Mouse (Mus musculus) heart, embryonic 13.5 days (tissue): ENCODE data around the gene Dcst2. TPM values are rescaled to one million over a fixed set of nuclear protein-coding genes. Genes with fewer than 3 reads are reported as not detected.

Experiments used
- ATAC-seq: fragments of 200-750 bp; cut with Nextera tagmentation; 2 replicates; pipeline ENCODE4 v1.8.0; 2017; ENCODE audit warnings: moderate TSS enrichment; ENCODE audit not compliant: insufficient number of reproducible peaks, low FRiP score, low TSS enrichment; ENCODE audit errors: extremely low read depth
- H3K27ac ChIP-seq: fragments of 300-500 bp; sonication (generic); replicated peaks from 2 replicates; pipeline ENCODE4 v1.5.1; 2015; ENCODE audit warnings: moderate library complexity, mild to moderate bottlenecking, inconsistent platforms
- H3K27me3 ChIP-seq: fragments of 300-500 bp; sonication (generic); replicated peaks from 2 replicates; pipeline ENCODE4 v1.6.1; 2015; ENCODE audit warnings: mild to moderate bottlenecking, inconsistent platforms
- H3K36me3 ChIP-seq: fragments of 300-500 bp; sonication (generic); 2 replicates; pipeline ENCODE4 v1.6.1; 2015; ENCODE audit warnings: mild to moderate bottlenecking, inconsistent platforms
- H3K4me1 ChIP-seq: fragments of 300-500 bp; sonication (generic); 2 replicates; pipeline ENCODE4 v1.6.1; 2015; ENCODE audit warnings: inconsistent platforms
- H3K4me2 ChIP-seq: fragments of 300-500 bp; sonication (generic); 2 replicates; pipeline ENCODE4 v1.6.1; 2015; ENCODE audit warnings: inconsistent platforms, mild to moderate bottlenecking, moderate library complexity
- H3K4me3 ChIP-seq: fragments of 300-500 bp; sonication (generic); 2 replicates; pipeline ENCODE4 v1.5.1; 2015; ENCODE audit warnings: moderate library complexity, mild to moderate bottlenecking, inconsistent platforms
- H3K9ac ChIP-seq: fragments of 300-500 bp; sonication (generic); 2 replicates; pipeline ENCODE4 v1.6.1; 2015; ENCODE audit warnings: inconsistent platforms, mild to moderate bottlenecking, moderate library complexity
- H3K9me3 ChIP-seq: fragments of 300-500 bp; sonication (generic); 2 replicates; pipeline ENCODE4 v1.6.1; 2016; ENCODE audit warnings: inconsistent platforms
- WGBS: fragments of 180-500 bp; shearing (Covaris S2); methylation state at CpG from one replicate; pipeline ENCODE4 v1.1.7; 2015; ENCODE audit warnings: mixed read lengths; 5-methylcytosine and 5-hydroxymethylcytosine counted together
- polyA plus RNA-seq: library from polyadenylated mRNA; unstranded; fragments of >200 nt; fragmentation: Nextera tagmentation; extraction: Ambion mirVana; gene quantifications from 2 replicates; pipeline ENCODE4 v1.2.1, GENCODE M21; 2015

Gene Dcst2
- polyA plus RNA-seq, 1 experiment from 2014 or later, result not detected

DNA sequence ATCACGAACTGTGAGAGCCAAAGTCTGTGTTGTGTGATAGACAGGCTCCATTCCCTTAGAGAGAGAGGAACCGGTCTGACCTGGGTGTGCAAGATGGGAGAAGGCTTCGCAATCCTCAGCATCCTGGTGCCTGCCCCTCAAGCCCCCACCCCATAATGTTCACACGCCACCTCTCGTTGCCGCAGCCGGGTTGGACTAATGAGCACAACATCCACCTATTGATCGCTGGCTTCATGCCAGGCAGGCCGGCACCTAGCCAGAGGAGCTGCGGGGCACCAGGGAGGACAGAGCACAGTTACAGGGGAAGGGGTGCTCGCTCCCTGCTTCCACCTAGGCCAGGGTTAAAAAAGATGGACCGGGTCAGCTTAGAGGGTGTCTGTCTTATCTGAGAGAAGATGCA is 29.3 kb upstream of the Dcst2 start:
- H3K27me3 ChIP-seq, result peaks cover 37% of the 10 kb centered on the region
- peaks cover 40% of the 10 kb centered on the region for H3K4me1 ChIP-seq
- H3K4me2 ChIP-seq, result no peak overlapping the region
- no peak for ATAC-seq
- no peaks in the 10 kb centered on the region for H3K9me3 ChIP-seq
- no peak overlapping the region for H3K4me3 ChIP-seq
- 53% methylated on average over 12 of the region's 12 CpGs for WGBS
- no peak overlapping the region for H3K9ac ChIP-seq
- H3K27ac ChIP-seq, result no peak overlapping the region
- peaks cover 26% of the 10 kb centered on the region for H3K36me3 ChIP-seq

DNA sequence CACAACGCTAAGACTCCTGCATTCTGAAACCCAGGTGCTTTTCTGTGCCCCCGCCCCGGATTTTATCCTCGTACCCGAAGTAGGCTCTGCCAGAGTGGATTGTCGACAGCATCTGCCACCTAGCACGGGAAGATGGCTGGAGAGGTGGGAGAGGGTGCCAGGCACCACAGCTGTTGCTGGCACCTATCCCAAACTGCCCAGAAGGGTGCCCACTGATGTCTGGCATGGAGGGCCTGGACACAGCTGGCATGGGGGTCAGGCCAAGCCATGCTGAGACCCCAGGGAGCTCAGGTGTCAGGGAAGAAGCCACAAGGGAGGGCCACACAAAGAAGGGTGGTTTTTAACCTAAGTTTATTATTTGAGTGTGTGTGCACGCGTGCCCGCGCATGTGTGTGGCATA is 28.7 kb upstream of the Dcst2 start:
- Histone ChIP-seq H3K27me3 (peaks cover 32% of the 10 kb centered on the region), H3K27ac (no peak overlapping the region), H3K9ac (no peak overlapping the region), H3K4me1 (peaks cover 41% of the 10 kb centered on the region), H3K4me3 (no peak overlapping the region), H3K36me3 (peaks cover 26% of the 10 kb centered on the region), H3K4me2 (no peak overlapping the region), H3K9me3 (no peaks in the 10 kb centered on the region)
- ATAC-seq, result no peak
- WGBS, result 69% methylated on average over 11 of the region's 11 CpGs

DNA sequence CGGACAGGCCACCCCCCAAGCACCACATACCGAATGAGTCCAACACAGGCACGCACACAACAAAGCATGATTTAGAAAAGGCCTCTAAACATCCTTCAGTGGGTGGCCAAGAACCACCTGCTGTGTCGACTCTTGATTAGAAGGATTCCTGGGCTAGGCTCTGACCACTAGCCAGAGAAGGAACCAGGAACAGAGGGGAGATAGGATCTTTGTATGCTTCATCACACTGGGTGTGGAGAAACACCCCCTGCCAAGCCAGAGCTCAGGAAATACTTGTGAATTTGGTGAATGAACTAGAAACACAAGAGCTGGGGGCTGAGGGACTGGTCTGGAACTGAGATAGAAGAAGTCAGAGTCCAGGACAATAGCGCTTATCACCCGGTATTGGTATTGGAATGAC is 25.2 kb upstream of the Dcst2 start:
- Histone ChIP-seq H3K27ac (peak overlapping the region; percentile 65), H3K36me3 (peaks cover 28% of the 10 kb centered on the region), H3K4me1 (peaks cover 39% of the 10 kb centered on the region), H3K9ac (peak overlapping the region; percentile 91), H3K4me3 (peak overlapping the region; percentile 77), H3K4me2 (peak overlapping the region; percentile 71), H3K9me3 (no peaks in the 10 kb centered on the region), H3K27me3 (peaks cover 16% of the 10 kb centered on the region; the same call in 1 of the 2 replicates)
- ATAC-seq, result no peak
- WGBS, result 23% methylated on average over 6 of the region's 6 CpGs

DNA sequence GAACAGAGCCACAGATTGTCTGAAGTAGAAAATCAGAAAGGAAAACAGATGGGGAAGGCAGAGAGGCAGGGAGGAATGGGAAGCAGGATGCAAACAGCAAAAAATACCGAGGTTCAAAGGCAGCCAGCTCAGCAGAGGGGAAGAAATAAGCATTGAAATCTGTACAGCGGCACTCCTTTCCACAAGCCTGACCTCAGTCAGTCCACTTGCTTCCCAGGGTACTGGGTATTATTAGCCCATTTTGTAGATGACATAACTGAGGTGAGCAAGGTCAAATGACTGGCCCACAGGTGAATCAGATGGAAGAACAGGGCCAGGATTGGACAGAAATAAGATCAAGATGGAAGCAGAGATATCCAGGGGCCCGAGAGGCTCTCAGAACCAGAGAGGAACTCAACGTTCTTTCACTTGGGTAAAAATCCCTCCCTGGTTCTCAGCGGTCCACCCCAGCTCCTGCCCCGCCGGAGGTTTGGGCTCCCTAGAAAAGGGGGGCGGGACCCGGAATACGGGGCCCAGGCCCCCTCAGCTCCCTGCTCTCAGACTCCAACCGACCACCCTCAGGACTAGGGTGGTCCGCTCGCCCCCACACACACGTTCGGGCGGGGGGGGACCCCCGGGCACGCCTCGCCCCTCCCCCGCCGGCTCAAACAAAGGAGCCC is 24.6 kb upstream of the Dcst2 start:
- H3K9ac ChIP-seq, result peak overlapping the region; percentile 91
- under 1% methylated on average over 21 of the region's 21 CpGs for WGBS
- peak overlapping the region; percentile 65 for H3K27ac ChIP-seq
- ATAC-seq, result no peak
- H3K4me3 ChIP-seq, result peak overlapping the region; percentile 77
- H3K4me1 ChIP-seq, result peaks cover 39% of the 10 kb centered on the region
- H3K27me3 ChIP-seq, result 0 out of 2 replicates have a peak, but pooled peaks cover 15% of the 10 kb centered on the region
- peaks cover 28% of the 10 kb centered on the region for H3K36me3 ChIP-seq
- H3K9me3 ChIP-seq, result no peaks in the 10 kb centered on the region
- peak overlapping the region; percentile 71 for H3K4me2 ChIP-seq

DNA sequence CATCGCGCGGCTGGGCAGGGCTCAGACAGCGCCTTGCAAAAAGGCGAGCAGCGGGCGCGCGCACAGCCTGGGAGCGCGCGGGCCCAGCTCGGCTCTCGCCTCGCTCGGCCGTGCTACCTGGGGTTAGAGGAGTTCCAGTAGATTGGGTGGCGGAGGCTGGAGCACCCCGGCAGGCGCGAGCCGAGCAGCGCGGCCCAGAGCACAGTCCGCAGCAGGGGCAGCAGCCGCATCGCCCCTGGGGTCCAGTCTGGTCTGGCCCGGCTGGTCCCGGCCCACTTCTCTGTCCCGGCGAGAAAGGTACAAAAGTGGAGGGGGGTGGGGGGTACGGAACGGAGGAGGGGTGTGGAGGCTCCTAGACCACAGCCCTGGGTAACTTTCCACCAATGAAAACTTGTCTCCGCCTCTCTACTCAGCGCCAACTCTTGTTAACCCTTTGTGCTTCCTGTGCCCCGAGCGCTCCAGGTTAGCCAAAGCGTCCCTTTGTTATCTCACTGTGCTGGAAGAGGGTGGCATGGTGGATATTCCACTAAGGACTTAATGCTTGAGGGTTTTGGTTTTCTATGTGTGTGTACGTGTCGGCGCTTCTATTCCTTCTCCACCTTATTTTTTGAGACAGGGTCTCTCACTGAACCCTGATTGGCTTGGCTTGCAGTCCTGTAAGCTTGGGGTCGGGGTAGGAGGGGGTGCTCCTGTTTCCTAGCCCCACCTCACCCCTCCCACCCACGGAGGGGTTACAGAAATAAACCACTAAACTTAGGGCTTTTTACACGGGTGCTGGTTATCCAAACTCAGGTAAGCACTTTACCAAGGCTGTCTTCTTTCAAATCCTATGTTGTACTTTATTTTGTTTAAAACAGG is 23.8 kb upstream of the Dcst2 start, which contains the start of gene Efna4:
Efna4 (minus strand) TSS at position 308 of the 858 bp plus-strand sequence.
- H3K36me3 ChIP-seq, result peaks cover 32% of the 10 kb centered on the region
- H3K27me3 ChIP-seq, result 0 out of 2 replicates have a peak, but pooled peaks cover 12% of the 10 kb centered on the region
- ATAC-seq, result peak; percentile 68
- no peaks in the 10 kb centered on the region for H3K9me3 ChIP-seq
- H3K4me3 ChIP-seq, result peak within 1 kb of the TSS; percentile 77
- H3K4me2 ChIP-seq, result peak within 1 kb of the TSS; percentile 71
- H3K27ac ChIP-seq, result peak within 1 kb of the TSS; percentile 65
- peak within 1 kb of the TSS; percentile 91 for H3K9ac ChIP-seq
- 1% methylated on average over 44 of the region's 44 CpGs for WGBS
- peaks cover 33% of the 10 kb centered on the region for H3K4me1 ChIP-seq

DNA sequence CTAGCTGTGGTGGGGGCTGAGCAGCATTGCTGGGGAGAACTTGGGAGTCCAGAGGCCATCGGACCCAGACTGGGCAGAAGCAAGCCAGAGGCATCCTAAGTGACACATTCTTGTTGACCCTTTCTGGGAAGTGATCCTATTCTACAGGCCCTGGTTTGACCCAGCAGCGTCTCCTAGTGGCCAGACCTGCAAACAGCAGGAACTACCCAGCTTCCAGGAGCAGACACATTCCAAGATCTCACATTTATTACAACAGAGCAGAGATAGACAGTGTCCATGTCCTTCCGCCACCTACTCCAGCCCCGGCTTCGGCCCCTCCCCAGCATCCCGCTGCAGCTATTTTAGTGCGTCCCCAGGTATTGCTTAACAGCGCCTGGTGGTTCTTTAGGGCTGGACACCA is 22.4 kb upstream of the Dcst2 start:
- H3K27ac ChIP-seq, result no peak overlapping the region

DNA sequence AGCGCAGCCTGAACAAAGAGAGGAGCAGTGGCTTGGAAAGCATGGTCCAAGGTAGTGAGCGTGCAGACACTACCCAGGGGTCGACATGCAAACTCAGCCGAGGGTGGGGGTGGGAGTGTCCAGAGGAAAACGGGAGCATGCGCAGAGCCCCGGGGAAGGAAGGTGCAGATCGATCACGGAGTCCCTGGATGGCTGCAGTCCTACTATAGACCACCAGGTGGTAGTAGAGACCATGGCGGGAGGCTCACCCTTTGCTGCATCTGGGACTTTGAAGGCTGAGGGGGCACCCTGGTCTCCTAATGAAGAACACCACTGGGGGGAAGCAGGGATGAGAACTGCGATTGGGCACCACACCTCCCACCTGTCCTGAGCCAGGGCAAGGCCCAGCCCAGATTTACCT is 21.3 kb upstream of the Dcst2 start:
- ATAC-seq, result no peak
- H3K36me3 ChIP-seq, result peaks cover 33% of the 10 kb centered on the region
- peak overlapping the region; percentile 22 for H3K4me3 ChIP-seq
- no peak overlapping the region for H3K27ac ChIP-seq
- peaks cover 33% of the 10 kb centered on the region for H3K4me1 ChIP-seq
- H3K9me3 ChIP-seq, result no peaks in the 10 kb centered on the region
- H3K27me3 ChIP-seq, result 0 out of 2 replicates have a peak, but pooled peaks cover 17% of the 10 kb centered on the region
- peak overlapping the region; percentile 58 for H3K4me2 ChIP-seq
- H3K9ac ChIP-seq, result peak overlapping the region; percentile 33
- WGBS, result 5% methylated on average over 11 of the region's 11 CpGs

More for the DNA sequence above, 22.4 kb upstream of the Dcst2 start:
- no peak overlapping the region for H3K9ac ChIP-seq
- ATAC-seq, result no peak
- 0 out of 2 replicates have a peak, but pooled peaks cover 17% of the 10 kb centered on the region for H3K27me3 ChIP-seq
- WGBS, result 19% methylated on average over 8 of the region's 8 CpGs
- peaks cover 33% of the 10 kb centered on the region for H3K4me1 ChIP-seq
- H3K4me2 ChIP-seq, result no peak overlapping the region
- peaks cover 32% of the 10 kb centered on the region for H3K36me3 ChIP-seq
- H3K9me3 ChIP-seq, result no peaks in the 10 kb centered on the region
- no peak overlapping the region for H3K4me3 ChIP-seq

DNA sequence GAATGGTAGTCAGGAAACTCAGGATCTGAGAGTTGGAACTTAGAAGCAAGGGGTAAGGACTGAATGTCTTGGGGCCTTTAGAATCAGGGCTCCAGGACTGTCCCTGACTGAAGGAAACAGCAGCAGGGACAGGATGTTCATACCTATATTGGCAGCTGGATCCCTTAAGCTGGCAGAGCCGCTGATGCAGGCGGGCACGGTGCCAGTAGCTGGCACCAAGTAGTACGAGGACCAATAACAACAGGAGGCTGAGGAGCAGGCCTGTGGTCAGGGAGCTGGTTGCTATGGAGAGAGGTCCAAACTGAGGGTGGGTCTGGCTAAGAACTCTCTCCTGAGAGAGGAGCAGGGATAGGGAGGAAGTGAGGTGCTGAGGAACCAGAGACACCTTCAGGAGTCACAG is 20.0 kb upstream of the Dcst2 start:
- peaks cover 43% of the 10 kb centered on the region for H3K36me3 ChIP-seq
- no peak overlapping the region for H3K9ac ChIP-seq
- H3K4me3 ChIP-seq, result no peak overlapping the region
- no peaks in the 10 kb centered on the region for H3K9me3 ChIP-seq
- H3K4me1 ChIP-seq, result peaks cover 20% of the 10 kb centered on the region
- no peak overlapping the region for H3K4me2 ChIP-seq
- H3K27ac ChIP-seq, result no peak overlapping the region
- peaks cover 18% of the 10 kb centered on the region for H3K27me3 ChIP-seq
- 84% methylated on average over 4 of the region's 4 CpGs for WGBS
- ATAC-seq, result no peak

DNA sequence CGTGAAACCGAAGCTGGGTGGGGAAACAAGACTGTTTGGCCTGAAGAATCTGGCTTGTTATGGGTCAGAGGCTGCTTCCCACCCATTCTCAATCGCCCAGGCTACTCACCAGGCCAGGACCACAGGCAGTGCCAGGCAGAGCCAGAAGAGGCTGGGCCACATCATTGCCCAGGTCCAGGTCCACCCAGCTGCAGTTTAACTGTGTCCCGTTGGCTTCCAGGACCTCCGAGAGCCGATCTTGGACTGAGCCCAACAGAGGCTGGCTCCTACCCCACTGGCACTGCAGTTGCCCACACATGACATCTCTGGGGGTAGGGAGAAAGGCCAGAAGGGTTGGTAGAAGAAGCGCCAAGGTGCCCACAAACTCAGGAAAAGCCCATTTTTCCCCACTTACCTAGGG is 18.5 kb upstream of the Dcst2 start:
- 76% methylated on average over 7 of the region's 7 CpGs for WGBS

DNA sequence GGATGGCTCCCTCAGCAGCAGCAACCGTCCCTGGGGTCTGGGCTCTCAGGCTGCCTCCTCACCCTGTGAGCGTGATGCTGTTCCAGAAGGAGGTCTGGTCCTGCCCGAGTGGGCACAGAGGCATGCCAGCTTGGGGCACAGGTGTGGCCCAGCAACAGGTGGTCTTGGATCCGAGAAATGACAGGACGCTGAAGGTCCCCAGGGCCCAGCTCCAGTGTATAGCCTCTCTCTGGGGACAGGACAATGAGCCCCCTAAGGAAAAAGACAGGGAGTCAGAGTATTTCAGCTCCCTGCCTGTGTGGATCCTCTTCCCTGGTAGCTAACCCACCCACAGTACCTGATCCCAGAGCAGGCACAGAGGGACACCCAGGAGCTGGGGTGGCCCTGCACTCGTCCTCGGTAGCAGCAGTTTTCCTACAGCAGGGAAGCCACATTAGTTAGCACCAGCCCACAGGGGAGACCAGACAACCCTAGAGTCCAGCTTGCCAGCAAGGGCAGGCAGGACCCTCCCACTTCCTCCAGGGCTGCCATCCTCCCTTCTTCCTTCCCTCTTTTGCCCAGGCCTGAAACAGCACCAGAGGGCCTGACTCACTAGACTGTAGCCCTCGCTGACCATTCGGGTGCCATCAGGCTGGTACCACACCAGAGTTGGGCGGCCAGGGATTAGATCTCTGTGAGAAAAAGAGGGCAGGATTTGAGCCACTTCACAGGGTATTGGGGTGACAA is 14.8 kb upstream of the Dcst2 start:
- H3K9me3 ChIP-seq, result no peaks in the 10 kb centered on the region
- no peak for ATAC-seq
- peaks cover 43% of the 10 kb centered on the region for H3K36me3 ChIP-seq
- no peak overlapping the region for H3K27ac ChIP-seq
- H3K27me3 ChIP-seq, result peaks cover 44% of the 10 kb centered on the region
- 67% methylated on average over 10 of the region's 10 CpGs for WGBS
- no peak overlapping the region for H3K9ac ChIP-seq
- H3K4me3 ChIP-seq, result no peak overlapping the region
- peaks cover 24% of the 10 kb centered on the region for H3K4me1 ChIP-seq
- peak overlapping the region; percentile 95; the same call in 1 of the 2 replicates for H3K4me2 ChIP-seq

More for the DNA sequence above, 18.5 kb upstream of the Dcst2 start:
- Histone ChIP-seq H3K4me2 (no peak overlapping the region), H3K36me3 (peaks cover 45% of the 10 kb centered on the region), H3K27me3 (peaks cover 31% of the 10 kb centered on the region), H3K9me3 (no peaks in the 10 kb centered on the region), H3K4me1 (peaks cover 14% of the 10 kb centered on the region), H3K4me3 (no peak overlapping the region), H3K9ac (no peak overlapping the region), H3K27ac (no peak overlapping the region)
- ATAC-seq, result no peak

DNA sequence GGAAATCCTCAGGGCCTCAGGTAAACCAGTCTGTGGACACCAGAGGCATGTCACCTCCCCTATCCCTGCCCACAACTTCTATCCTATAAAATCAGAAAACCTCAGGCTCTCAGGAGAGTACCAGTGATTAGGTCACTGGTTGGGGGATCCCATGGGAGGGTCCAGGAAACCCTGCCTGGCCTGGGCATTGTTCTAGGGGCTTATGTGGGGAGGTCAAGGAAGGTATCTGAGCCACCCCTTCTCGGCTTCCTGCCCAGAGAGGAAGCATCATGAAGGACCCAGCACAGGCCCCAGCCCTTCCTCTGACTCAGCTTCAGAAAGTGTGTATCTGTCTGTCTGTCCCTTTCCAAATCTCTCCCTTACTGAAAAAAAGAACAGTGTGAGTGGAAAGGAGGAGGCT is 13.9 kb upstream of the Dcst2 start:
- H3K4me2 ChIP-seq, result peak overlapping the region; percentile 95
- peaks cover 37% of the 10 kb centered on the region for H3K36me3 ChIP-seq
- no peak for ATAC-seq
- H3K9me3 ChIP-seq, result no peaks in the 10 kb centered on the region
- peaks cover 54% of the 10 kb centered on the region for H3K27me3 ChIP-seq
- peaks cover 24% of the 10 kb centered on the region for H3K4me1 ChIP-seq
- H3K4me3 ChIP-seq, result peak overlapping the region; percentile 71; the same call in 1 of the 2 replicates
- 50% methylated on average over 1 of the region's 1 CpGs for WGBS
- peak overlapping the region; percentile 68 for H3K27ac ChIP-seq
- H3K9ac ChIP-seq, result peak overlapping the region; percentile 82
